Mouse (Mus musculus) limb, embryonic 13.5 days (tissue): ENCODE data around the gene Gm11562. TPM values are rescaled to one million over a fixed set of nuclear protein-coding genes. Genes with fewer than 3 reads are reported as not detected.
"Not testable (repeated sequence)": the region's sequence is repeated elsewhere in the genome, so short reads cannot be mapped to it uniquely, and the experiment has no call there.

Experiments
- ATAC-seq: fragments of 200-750 bp; cut with Nextera tagmentation; 2 replicates; pipeline ENCODE4 v1.8.0; 2017; ENCODE audit warnings: low read depth, moderate number of reproducible peaks, moderate TSS enrichment; ENCODE audit not compliant: low FRiP score
- H3K27ac ChIP-seq: fragments of 300-500 bp; sonication (generic); 2 replicates; pipeline ENCODE4 v1.5.1; 2015; ENCODE audit warnings: inconsistent platforms, mild to moderate bottlenecking, moderate library complexity
- H3K27me3 ChIP-seq: fragments of 300-500 bp; sonication (generic); 2 replicates; pipeline ENCODE4 v1.6.1; 2015; ENCODE audit warnings: mild to moderate bottlenecking, inconsistent platforms
- H3K36me3 ChIP-seq: fragments of 300-500 bp; sonication (generic); 2 replicates; pipeline ENCODE4 v1.6.1; 2015; ENCODE audit warnings: inconsistent platforms, mild to moderate bottlenecking, moderate library complexity
- H3K4me1 ChIP-seq: fragments of 300-500 bp; sonication (generic); 2 replicates; pipeline ENCODE4 v1.6.1; 2015; ENCODE audit warnings: inconsistent platforms
- H3K4me2 ChIP-seq: fragments of 300-500 bp; sonication (generic); replicated peaks from 2 replicates; pipeline ENCODE4 v1.6.1; 2015; ENCODE audit warnings: inconsistent platforms, mild to moderate bottlenecking, moderate library complexity
- H3K4me3 ChIP-seq: fragments of 300-500 bp; sonication (generic); 2 replicates; pipeline ENCODE4 v1.5.1; 2015; ENCODE audit warnings: moderate library complexity, mild to moderate bottlenecking, inconsistent platforms
- H3K9ac ChIP-seq: fragments of 300-500 bp; sonication (generic); 2 replicates; pipeline ENCODE4 v1.6.1; 2015; ENCODE audit warnings: mild to moderate bottlenecking, inconsistent platforms
- H3K9me3 ChIP-seq: fragments of 300-500 bp; sonication (generic); 2 replicates; pipeline ENCODE4 v1.6.1; 2016; ENCODE audit warnings: inconsistent platforms
- WGBS: fragments of 180-500 bp; shearing (Covaris S2); methylation state at CpG from one replicate; pipeline ENCODE4 v1.1.7; 2015; 5-methylcytosine and 5-hydroxymethylcytosine counted together
- polyA plus RNA-seq: library from polyadenylated mRNA; unstranded; fragments of >200 nt; fragmentation: Nextera tagmentation; extraction: Ambion mirVana; gene quantifications from 2 replicates; pipeline ENCODE4 v1.2.1, GENCODE M21; 2015

Gm11562 gene
- polyA plus RNA-seq, 1 experiment from 2014 or later = not detected

DNA sequence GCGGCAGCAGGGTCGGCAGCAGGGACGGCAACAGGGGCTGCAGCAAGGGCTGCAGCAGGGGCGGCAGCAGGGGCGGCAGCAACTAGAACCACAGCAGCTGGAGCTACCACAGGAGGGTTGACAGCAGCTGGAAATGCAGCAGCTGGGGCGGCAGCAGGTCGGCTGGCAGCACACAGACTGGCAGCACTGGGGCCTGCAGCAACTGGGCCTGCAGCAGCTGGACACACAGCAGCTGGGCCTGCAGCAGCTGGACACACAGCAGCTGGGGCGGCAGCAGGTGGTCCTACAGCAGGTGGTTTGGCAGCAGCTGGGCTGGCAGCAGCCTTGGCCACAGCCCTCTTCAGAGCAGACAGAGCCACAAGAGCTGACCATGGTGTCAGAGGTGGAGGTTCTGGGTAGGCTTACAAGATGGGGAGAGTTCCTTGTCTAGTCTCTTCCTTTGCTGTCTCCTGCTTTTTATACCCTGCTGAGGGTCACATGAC lies 14.5 kb upstream of the Gm11562 start, which contains the start of gene Krtap4-2:
Gene Krtap4-2 (minus strand): TSS at position 432 of the 482 bp plus-strand sequence.
- no peak for ATAC-seq
- H3K27ac ChIP-seq = no peak within 1 kb of the TSS
- H3K36me3 ChIP-seq = no peaks in the 10 kb centered on the region
- H3K9me3 ChIP-seq = no peaks in the 10 kb centered on the region
- H3K4me3 ChIP-seq = no peak within 1 kb of the TSS
- H3K4me1 ChIP-seq = no peaks in the 10 kb centered on the region
- no peak within 1 kb of the TSS for H3K4me2 ChIP-seq
- no peak within 1 kb of the TSS for H3K9ac ChIP-seq
- WGBS = 27% methylated on average over 8 of the region's 8 CpGs
- 0 out of 2 replicates have a peak, but pooled peaks cover 2% of the 10 kb centered on the region for H3K27me3 ChIP-seq

GRCm38 (mm10) chr11:99633293-99633692 lies 13.1 kb upstream of the Gm11562 start:
- no peaks in the 10 kb centered on the region for H3K4me1 ChIP-seq
- H3K9ac ChIP-seq = no peak overlapping the region
- ATAC-seq = no peak
- no peaks in the 10 kb centered on the region for H3K36me3 ChIP-seq
- H3K27ac ChIP-seq = no peak overlapping the region
- WGBS = 70% methylated on average over 2 of the region's 2 CpGs
- H3K9me3 ChIP-seq = no peaks in the 10 kb centered on the region
- no peak overlapping the region for H3K4me2 ChIP-seq
- 0 out of 2 replicates have a peak, but pooled peaks cover 2% of the 10 kb centered on the region for H3K27me3 ChIP-seq
- no peak overlapping the region for H3K4me3 ChIP-seq

DNA sequence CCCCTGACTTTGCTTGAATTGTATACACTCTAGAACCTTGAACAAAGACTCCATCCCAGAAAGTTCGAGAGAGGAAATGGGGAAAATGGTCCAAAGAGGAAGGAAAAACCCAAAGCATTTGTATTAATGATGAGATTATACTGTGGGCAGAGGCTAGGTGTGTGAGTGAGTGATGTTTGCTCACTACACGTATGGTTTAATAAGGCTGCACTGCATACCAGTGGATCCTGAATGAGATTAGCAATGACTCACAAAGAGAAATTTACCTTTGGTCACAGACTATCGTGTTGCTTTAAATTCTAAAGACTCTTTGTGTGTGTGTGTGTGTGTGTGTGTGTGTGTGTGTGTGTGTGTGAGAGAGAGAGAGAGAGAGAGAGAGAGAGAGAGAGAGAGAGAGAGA lies 10.7 kb upstream of the Gm11562 start:
- no peaks in the 10 kb centered on the region for H3K4me1 ChIP-seq
- H3K4me2 ChIP-seq = no peak overlapping the region
- no peak for ATAC-seq
- H3K9me3 ChIP-seq = no peaks in the 10 kb centered on the region
- H3K27ac ChIP-seq = no peak overlapping the region
- no peaks in the 10 kb centered on the region for H3K36me3 ChIP-seq
- H3K4me3 ChIP-seq = no peak overlapping the region
- WGBS = 69% methylated on average over 3 of the region's 3 CpGs
- peaks cover 5% of the 10 kb centered on the region; the same call in 1 of the 2 replicates for H3K27me3 ChIP-seq
- no peak overlapping the region for H3K9ac ChIP-seq

- no peak for ATAC-seq
These were observed 7.9 kb upstream of the Gm11562 start, which contains the start of gene Krtap4-1 for GRCm38 (mm10) chr11:99628138-99628537. Gene Krtap4-1, minus strand, starts transcription at chr11:99628238.

GRCm38 (mm10) chr11:99614796-99615363 lies 5.4 kb downstream of the Gm11562 start, which contains the start of gene Krtap2-4:
Gene Krtap2-4, minus strand, starts transcription at chr11:99614846.
- Histone ChIP-seq H3K36me3 (no peaks in the 10 kb centered on the region), H3K4me1 (no peaks in the 10 kb centered on the region), H3K9ac (no peak within 1 kb of the TSS), H3K4me3 (no peak within 1 kb of the TSS), H3K4me2 (no peak within 1 kb of the TSS), H3K27ac (no peak within 1 kb of the TSS), H3K27me3 (no peaks in the 10 kb centered on the region), H3K9me3 (no peaks in the 10 kb centered on the region)
- WGBS = 76% methylated on average over 3 of the region's 3 CpGs
- ATAC-seq = no peak

More at GRCm38 (mm10) chr11:99628138-99628537, 7.9 kb upstream of the Gm11562 start, which contains the start of gene Krtap4-1:
- H3K4me1 ChIP-seq = no peaks in the 10 kb centered on the region
- no peak within 1 kb of the TSS for H3K4me3 ChIP-seq
- no peak within 1 kb of the TSS for H3K27ac ChIP-seq
- H3K36me3 ChIP-seq = no peaks in the 10 kb centered on the region
- H3K4me2 ChIP-seq = no peak within 1 kb of the TSS
- peaks cover 3% of the 10 kb centered on the region; the same call in 1 of the 2 replicates for H3K27me3 ChIP-seq
- no peaks in the 10 kb centered on the region for H3K9me3 ChIP-seq
- WGBS = 81% methylated on average over 4 of the region's 4 CpGs
- H3K9ac ChIP-seq = no peak within 1 kb of the TSS

- H3K4me3 ChIP-seq, ATAC-seq, H3K27me3 ChIP-seq, H3K27ac ChIP-seq, H3K4me1 ChIP-seq, H3K9me3 ChIP-seq, H3K36me3 ChIP-seq, H3K4me2 ChIP-seq, H3K9ac ChIP-seq: not testable (repeated sequence)
- WGBS = 24% methylated on average over 2 of the region's 2 CpGs
These were observed 10.1 kb downstream of the Gm11562 start, which contains the start of gene Gm11937 for GRCm38 (mm10) chr11:99610089-99610488. Gene Gm11937, minus strand, starts transcription at chr11:99610189.

DNA sequence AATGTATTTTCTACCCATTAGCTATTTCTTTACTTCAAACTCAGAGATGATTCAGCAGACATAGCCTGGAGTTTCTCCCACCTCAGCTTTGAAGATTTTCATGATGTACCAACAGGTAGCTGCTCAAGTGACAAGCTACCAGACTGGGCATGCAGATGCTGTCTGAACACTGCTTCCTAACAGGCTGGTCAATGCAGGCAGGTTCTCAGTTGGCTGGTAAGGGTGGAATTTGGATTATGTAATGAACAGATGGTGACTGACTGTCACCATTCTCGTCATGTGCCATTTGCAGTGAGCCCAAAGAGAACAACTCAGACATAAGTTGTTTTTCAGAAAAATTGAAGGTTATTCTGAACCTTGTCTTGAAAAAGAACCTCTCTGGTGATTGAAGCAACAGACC lies 11.1 kb downstream of the Gm11562 start:
- Histone ChIP-seq H3K27me3 (no peaks in the 10 kb centered on the region), H3K4me3 (no peak overlapping the region), H3K9ac (no peak overlapping the region), H3K36me3 (no peaks in the 10 kb centered on the region), H3K9me3 (no peaks in the 10 kb centered on the region), H3K4me1 (no peaks in the 10 kb centered on the region), H3K4me2 (no peak overlapping the region), H3K27ac (no peak overlapping the region)
- ATAC-seq = no peak
- 62% methylated on average over 1 of the region's 1 CpGs for WGBS

DNA sequence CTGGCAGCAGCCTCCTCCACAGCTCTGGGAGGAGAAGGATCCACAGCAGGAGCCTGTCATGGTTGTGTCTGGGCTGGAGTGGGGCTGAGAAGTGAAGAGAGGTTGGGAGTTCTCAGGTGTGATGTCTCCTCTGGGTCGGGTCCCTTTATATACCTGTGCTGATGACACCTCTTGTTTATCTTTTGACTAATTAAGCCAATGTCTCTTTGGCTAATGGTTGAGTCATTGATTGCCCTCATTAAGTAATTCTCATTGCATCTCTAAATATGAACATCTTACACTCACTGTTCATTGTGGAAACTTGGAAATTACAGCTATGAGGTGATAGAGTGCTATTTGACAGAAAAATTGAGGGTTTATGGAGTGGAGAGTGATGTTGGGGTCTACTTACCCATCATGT lies 17.0 kb downstream of the Gm11562 start, which contains the start of gene Gm11938:
Gene Gm11938 (minus strand): TSS at position 101 of the 400 bp plus-strand sequence.
- H3K4me1 ChIP-seq, H3K27me3 ChIP-seq, H3K9me3 ChIP-seq, H3K4me2 ChIP-seq, ATAC-seq, H3K36me3 ChIP-seq, H3K9ac ChIP-seq, H3K27ac ChIP-seq, H3K4me3 ChIP-seq: not testable (repeated sequence)
- WGBS = 44% methylated on average over 1 of the region's 1 CpGs

DNA sequence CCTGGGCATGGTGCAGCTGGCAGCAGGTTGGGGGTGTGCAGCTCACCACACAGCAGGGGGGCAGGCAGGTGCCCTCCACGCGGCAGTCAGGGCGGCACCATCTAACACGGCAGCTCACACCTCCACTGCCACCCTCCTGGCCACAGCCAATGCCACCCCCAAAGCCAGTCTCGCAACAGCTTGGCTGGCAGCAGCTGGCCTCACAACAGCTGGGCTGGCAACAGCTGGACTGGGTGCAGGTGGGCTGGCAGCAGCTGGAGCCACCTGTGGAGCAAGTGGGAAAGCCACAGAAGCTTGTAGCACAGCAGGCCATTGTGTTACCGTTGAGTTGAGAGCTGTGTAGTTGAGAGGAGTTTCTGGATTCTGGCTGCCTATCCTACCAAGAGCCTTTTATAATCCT lies 22.5 kb downstream of the Gm11562 start, which contains the start of gene Krtap9-3:
Gene Krtap9-3 (minus strand): TSS at position 364 of the 400 bp plus-strand sequence.
- H3K4me3 ChIP-seq = not testable (repeated sequence)
- WGBS = 73% methylated on average over 6 of the region's 6 CpGs

GRCm38 (mm10) chr11:99590981-99591380 lies 29.3 kb downstream of the Gm11562 start, which contains the start of gene Krtap1-3:
Gene Krtap1-3, minus strand, starts transcription at chr11:99591339.
- 76% methylated on average over 6 of the region's 6 CpGs for WGBS
- H3K4me3 ChIP-seq = no peak within 1 kb of the TSS
- ATAC-seq = no peak

More for the DNA sequence above, 22.5 kb downstream of the Gm11562 start, which contains the start of gene Krtap9-3:
- not testable (repeated sequence) for H3K9ac ChIP-seq, H3K36me3 ChIP-seq, H3K9me3 ChIP-seq, ATAC-seq, H3K4me2 ChIP-seq, H3K4me1 ChIP-seq, H3K27ac ChIP-seq, H3K27me3 ChIP-seq

GRCm38 (mm10) chr11:99585096-99585495 lies 35.1 kb downstream of the Gm11562 start:
- H3K9me3 ChIP-seq = no peaks in the 10 kb centered on the region

More at GRCm38 (mm10) chr11:99590981-99591380, 29.3 kb downstream of the Gm11562 start, which contains the start of gene Krtap1-3:
- Histone ChIP-seq H3K27me3 (no peaks in the 10 kb centered on the region), H3K9me3 (no peaks in the 10 kb centered on the region), H3K4me2 (no peak within 1 kb of the TSS), H3K27ac (no peak within 1 kb of the TSS), H3K9ac (no peak within 1 kb of the TSS), H3K4me1 (no peaks in the 10 kb centered on the region), H3K36me3 (no peaks in the 10 kb centered on the region)

DNA sequence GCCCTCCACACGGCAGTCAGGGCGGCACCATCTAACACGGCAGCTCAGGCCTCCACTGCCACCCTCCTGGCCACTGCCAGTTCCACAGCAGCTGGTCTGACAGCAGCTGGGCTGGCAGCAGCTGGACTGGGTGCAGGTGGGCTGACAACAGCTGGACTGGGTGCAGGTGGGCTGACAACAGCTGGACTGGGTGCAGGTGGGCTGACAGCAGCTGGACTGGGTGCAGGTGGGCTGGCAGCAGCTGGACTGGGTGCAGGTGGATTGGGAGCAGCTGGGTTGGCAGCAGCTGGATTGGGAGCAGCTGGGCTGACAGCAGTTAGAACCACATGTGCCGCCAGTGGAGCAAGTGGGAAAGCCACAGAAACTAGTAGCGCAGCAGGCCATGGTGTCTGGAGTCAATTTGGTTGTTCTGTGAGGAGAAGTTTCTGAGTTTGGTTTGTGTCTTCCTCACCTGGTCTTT lies 37.0 kb downstream of the Gm11562 start, which contains the start of gene Krtap1-4:
Gene Krtap1-4 (minus strand): TSS at position 410 of the 460 bp plus-strand sequence.
- Histone ChIP-seq H3K9me3 (no peaks in the 10 kb centered on the region), H3K36me3 (no peaks in the 10 kb centered on the region), H3K4me2 (no peak within 1 kb of the TSS), H3K4me3 (no peak within 1 kb of the TSS), H3K9ac (no peak within 1 kb of the TSS), H3K4me1 (no peaks in the 10 kb centered on the region), H3K27me3 (no peaks in the 10 kb centered on the region), H3K27ac (no peak within 1 kb of the TSS)
- no peak for ATAC-seq
- WGBS = 66% methylated on average over 5 of the region's 5 CpGs

More at GRCm38 (mm10) chr11:99585096-99585495, 35.1 kb downstream of the Gm11562 start:
- WGBS = 89% methylated on average over 7 of the region's 7 CpGs
- no peak overlapping the region for H3K9ac ChIP-seq
- H3K4me3 ChIP-seq = no peak overlapping the region
- no peak for ATAC-seq
- no peaks in the 10 kb centered on the region for H3K4me1 ChIP-seq
- H3K27me3 ChIP-seq = no peaks in the 10 kb centered on the region
- H3K36me3 ChIP-seq = no peaks in the 10 kb centered on the region
- H3K27ac ChIP-seq = no peak overlapping the region
- H3K4me2 ChIP-seq = no peak overlapping the region
